Mouse (Mus musculus) bone marrow, adult 2 months (tissue): ENCODE data around the gene Hsd17b13. TPM values are rescaled to one million over a fixed set of nuclear protein-coding genes. Genes with fewer than 3 reads are reported as not detected.

Source experiments
- H3K27ac ChIP-seq: fragments of 200-500 bp; 2 replicates; pipeline ENCODE4 v1.5.1; 2012; ENCODE audit warnings: low read depth, mild to moderate bottlenecking, control low read depth, inconsistent platforms, low read length; ENCODE audit not compliant: control insufficient read depth, poor library complexity, insufficient read depth
- H3K4me1 ChIP-seq: fragments of 200-500 bp; 2 replicates; pipeline ENCODE4 v1.6.1; 2011; ENCODE audit warnings: low read length; ENCODE audit not compliant: control insufficient read depth, insufficient read depth
- H3K4me3 ChIP-seq: fragments of 200-500 bp; replicated peaks from 2 replicates; pipeline ENCODE3; 2011; ENCODE audit warnings: mild to moderate bottlenecking, low read depth, low read length, control low read depth; ENCODE audit not compliant: control insufficient read depth
- CTCF ChIP-seq: fragments of 200-500 bp; IDR thresholded peaks from 2 replicates; pipeline ENCODE4 v1.5.1; 2011; ENCODE audit warnings: low read length, control low read depth; ENCODE audit not compliant: control insufficient read depth, insufficient read depth
- POLR2A ChIP-seq: fragments of 200-500 bp; IDR thresholded peaks from 2 replicates; pipeline ENCODE4 v1.6.1; 2011; ENCODE audit warnings: low read depth, mild to moderate bottlenecking, control low read depth, low read length, borderline replicate concordance; ENCODE audit not compliant: control insufficient read depth
- WGBS: fragments of 180-500 bp; shearing (Covaris S2); methylation state at CpG from one replicate; pipeline ENCODE4 v1.1.7; 2018; 5-methylcytosine and 5-hydroxymethylcytosine counted together
- polyA plus RNA-seq: library from polyadenylated mRNA; stranded (reverse); fragments of >200 nt; gene quantifications from 2 replicates; pipeline ENCODE4 v1.2.4, GENCODE M21; 2011; ENCODE audit warnings: low replicate concordance; ENCODE audit not compliant: missing spikeins, insufficient read depth, insufficient read length

Gene Hsd17b13
- polyA plus RNA-seq, 1 experiment = not detected

GRCm38 (mm10) chr5:104010261-104010660 is 33.1 kb upstream of the Hsd17b13 start:
- no peak for TF ChIP-seq POLR2A
- no peak for TF ChIP-seq CTCF
- Histone ChIP-seq H3K4me3 (no peak overlapping the region), H3K4me1 (no peaks in the 10 kb centered on the region), H3K27ac (no peak overlapping the region)
- 90% methylated on average over 7 of the region's 7 CpGs for WGBS

- no peak overlapping the region for H3K27ac ChIP-seq
- TF ChIP-seq POLR2A = no peak
- no peak for TF ChIP-seq CTCF
- no peak overlapping the region for H3K4me3 ChIP-seq
- no peaks in the 10 kb centered on the region for H3K4me1 ChIP-seq
- 81% methylated on average over 3 of the region's 3 CpGs for whole genome bisulfite sequencing
Measured at GRCm38 (mm10) chr5:104009421-104009820, 32.2 kb upstream of the Hsd17b13 start.

- no peaks in the 10 kb centered on the region for H3K4me1 ChIP-seq
- TF ChIP-seq CTCF = no peak
- TF ChIP-seq POLR2A = no peak
- WGBS = 70% methylated on average over 5 of the region's 5 CpGs
- no peak overlapping the region for H3K27ac ChIP-seq
- H3K4me3 ChIP-seq = no peak overlapping the region
Measured at GRCm38 (mm10) chr5:104007801-104008200, 30.6 kb upstream of the Hsd17b13 start.

- Histone ChIP-seq H3K4me3 (no peak overlapping the region), H3K27ac (no peak overlapping the region), H3K4me1 (no peaks in the 10 kb centered on the region)
- TF ChIP-seq CTCF = no peak
- no peak for TF ChIP-seq POLR2A
- 63% methylated on average over 3 of the region's 3 CpGs for WGBS
Measured at GRCm38 (mm10) chr5:104006811-104007210, 29.6 kb upstream of the Hsd17b13 start.

GRCm38 (mm10) chr5:104003955-104004354 is 26.7 kb upstream of the Hsd17b13 start:
- H3K4me1 ChIP-seq = no peaks in the 10 kb centered on the region; the same call in 1 of the 2 replicates
- TF ChIP-seq CTCF = no peak
- TF ChIP-seq POLR2A = no peak
- WGBS = 82% methylated on average over 2 of the region's 2 CpGs
- H3K27ac ChIP-seq = no peak overlapping the region
- no peak overlapping the region for H3K4me3 ChIP-seq

GRCm38 (mm10) chr5:104003256-104003931 is 26.2 kb upstream of the Hsd17b13 start:
- Histone ChIP-seq H3K4me3 (no peak overlapping the region), H3K27ac (no peak overlapping the region), H3K4me1 (no peaks in the 10 kb centered on the region; the same call in 1 of the 2 replicates)
- TF ChIP-seq CTCF (no peak), POLR2A (no peak)
- 83% methylated on average over 15 of the region's 15 CpGs for WGBS

- no peaks in the 10 kb centered on the region; the same call in 1 of the 2 replicates for H3K4me1 ChIP-seq
- TF ChIP-seq CTCF (no peak), POLR2A (no peak)
- no peak overlapping the region for H3K27ac ChIP-seq
- WGBS = 86% methylated on average over 18 of the region's 18 CpGs
- H3K4me3 ChIP-seq = no peak overlapping the region
Measured at GRCm38 (mm10) chr5:104002549-104003255, 25.5 kb upstream of the Hsd17b13 start.

- TF ChIP-seq CTCF = peak; percentile 93
- TF ChIP-seq POLR2A = no peak
- WGBS = 7% methylated on average over 5 of the region's 5 CpGs
- Histone ChIP-seq H3K4me1 (no peaks in the 10 kb centered on the region; the same call in 1 of the 2 replicates), H3K27ac (no peak overlapping the region), H3K4me3 (no peak overlapping the region)
Measured at GRCm38 (mm10) chr5:103999738-104000137, 22.5 kb upstream of the Hsd17b13 start.

GRCm38 (mm10) chr5:103998739-103999138 is 21.5 kb upstream of the Hsd17b13 start:
- no peak for TF ChIP-seq POLR2A
- TF ChIP-seq CTCF = no peak
- 31% methylated on average over 5 of the region's 5 CpGs for WGBS
- H3K4me1 ChIP-seq = no peaks in the 10 kb centered on the region; the same call in 1 of the 2 replicates
- H3K27ac ChIP-seq = no peak overlapping the region
- no peak overlapping the region for H3K4me3 ChIP-seq
